Mouse (Mus musculus): ENCODE results near the gene Upb1.
A peak's percentile ranks its signal among the peaks of the same experiment; 100 is the strongest.
"Not testable (repeated sequence)": the region's sequence is repeated elsewhere in the genome, so short reads cannot be mapped to it uniquely, and the experiment has no call there.

Gene Upb1

DNA sequence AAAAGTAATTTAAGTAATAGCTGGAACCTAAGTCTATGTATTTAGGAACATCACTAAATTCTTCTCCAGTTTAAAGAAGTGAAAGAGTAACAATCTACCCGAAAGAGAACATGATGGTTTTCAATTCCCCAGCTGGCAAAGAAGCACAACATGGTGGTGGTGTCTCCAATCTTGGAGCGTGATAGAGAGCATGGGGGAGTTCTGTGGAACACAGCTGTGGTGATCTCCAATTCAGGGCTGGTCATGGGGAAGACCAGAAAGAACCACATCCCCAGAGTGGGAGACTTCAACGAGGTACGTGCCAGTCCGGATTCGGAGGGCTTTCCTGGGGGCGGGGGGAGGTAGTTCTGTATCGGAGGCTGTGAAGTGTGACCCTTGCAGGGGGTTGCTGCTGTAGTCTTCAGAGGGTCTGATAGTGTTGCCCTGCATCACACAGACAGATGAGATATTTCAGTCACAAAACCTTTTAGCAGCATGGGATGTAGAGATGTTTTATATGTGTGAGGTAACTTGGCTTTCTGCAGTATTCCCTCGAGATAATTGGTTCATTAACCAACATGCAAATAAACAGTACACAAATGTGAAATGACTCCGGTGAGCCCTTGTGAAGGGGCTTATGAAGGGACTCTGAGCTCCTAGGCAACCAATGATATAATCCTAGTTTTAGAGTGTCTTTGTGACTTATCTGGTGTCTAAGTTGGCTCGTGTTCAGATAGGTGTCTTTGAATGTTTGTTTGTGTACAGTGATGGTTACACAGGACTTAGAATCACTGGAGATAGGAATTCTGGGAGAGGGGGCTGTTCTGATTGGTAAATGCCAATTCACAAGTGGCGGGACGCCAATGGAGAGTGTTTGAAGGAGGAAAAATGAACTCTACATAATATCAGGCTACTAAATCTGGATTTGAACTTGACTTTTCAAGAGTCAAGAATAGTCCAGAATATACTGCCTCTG, 27.4 kb downstream of the Upb1 start:
- DNase-seq = no peak

- no peak for DNase-seq
These were observed 28.1 kb downstream of the Upb1 start for GRCm38 (mm10) chr10:75429004-75429380.

- peak; percentile 23 to 42 for DNase-seq
These were observed 28.7 kb downstream of the Upb1 start for GRCm38 (mm10) chr10:75429522-75430146.

DNA sequence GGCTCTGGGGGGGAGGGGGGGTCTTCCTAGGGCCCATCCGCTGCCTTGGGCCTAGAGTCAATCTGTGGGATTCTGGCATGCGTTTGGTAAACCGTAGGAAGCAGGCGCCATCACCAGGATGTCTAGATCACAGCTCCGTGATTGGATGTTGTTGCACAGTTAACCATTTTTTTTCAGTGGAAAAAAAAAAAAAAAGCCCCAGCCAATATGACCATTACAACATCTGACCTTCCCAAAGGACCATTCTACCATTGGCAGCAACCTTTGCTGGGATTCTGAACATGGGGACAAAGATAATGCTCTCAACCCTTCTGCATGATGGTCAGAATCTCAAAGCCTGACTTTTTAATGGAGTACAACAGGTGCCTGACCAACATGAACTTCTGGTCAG, 29.2 kb downstream of the Upb1 start:
- DNase-seq = no peak

DNA sequence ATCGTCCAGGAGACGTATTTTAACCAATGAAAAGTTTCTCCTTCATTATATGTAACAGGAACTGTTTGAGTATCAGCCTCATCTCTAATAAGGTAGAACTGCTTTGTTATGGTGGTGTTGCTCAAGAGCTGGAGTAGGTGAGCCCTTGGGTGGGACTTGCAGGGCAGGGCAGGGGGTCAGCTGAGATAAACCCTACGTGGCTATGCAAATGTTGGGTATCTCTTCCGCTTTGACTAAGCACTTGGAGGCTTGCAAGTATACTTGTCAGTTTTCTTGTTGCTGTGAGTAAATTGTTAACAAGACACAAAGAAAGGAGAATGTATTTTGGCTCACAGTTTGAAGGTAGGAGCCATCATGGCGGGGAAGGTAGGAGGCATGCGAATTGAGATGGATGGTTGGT, 29.7 kb downstream of the Upb1 start:
- DNase-seq = no peak

DNA sequence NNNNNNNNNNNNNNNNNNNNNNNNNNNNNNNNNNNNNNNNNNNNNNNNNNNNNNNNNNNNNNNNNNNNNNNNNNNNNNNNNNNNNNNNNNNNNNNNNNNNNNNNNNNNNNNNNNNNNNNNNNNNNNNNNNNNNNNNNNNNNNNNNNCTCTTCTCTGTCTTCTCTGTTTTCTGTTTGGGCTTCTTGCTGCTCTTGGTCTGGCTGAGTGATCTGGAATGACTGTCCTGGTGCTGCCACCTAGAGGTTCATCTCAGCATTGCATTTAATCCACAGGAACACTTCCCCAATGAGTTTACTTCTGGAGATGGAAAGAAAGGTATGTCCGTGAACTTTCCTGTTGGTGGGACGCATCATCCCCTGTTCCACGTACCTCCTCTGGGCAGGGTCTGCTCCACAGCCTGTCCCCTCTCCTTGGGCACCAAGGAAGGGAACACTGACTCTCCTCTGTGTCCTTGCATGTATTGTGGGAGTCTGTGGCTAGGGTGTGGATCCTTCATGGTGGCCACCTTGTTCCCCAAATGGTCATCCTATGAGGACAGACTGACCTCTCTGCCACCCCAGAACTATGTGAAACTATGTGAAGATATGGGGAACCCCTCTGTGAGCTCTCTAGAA, 35.8 kb downstream of the Upb1 start:
- DNase-seq = peak; percentile 94

DNA sequence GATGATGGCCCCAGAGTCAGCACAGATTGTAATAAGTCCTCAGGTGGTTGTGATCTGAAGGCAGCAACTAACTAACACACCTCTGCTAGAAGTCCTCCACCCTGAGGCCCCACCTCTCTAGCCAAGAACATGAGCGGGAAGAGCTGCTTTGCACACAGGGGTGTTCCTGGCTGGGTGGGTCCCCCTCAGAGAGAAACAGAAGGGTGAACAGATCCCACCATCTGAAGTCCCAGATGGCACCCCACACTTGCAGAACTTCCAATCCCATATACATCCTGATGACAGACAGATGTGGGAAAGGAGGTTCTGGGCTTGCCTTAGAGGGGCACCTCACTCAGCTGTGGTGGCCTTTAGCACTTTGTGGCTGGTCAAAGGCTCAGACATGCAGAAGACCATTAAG, 36.4 kb downstream of the Upb1 start:
- DNase-seq = no peak

GRCm38 (mm10) chr10:75438132-75438810, 37.4 kb downstream of the Upb1 start:
- DNase-seq = peak; percentile 42 to 48

GRCm38 (mm10) chr10:75439211-75439811, 38.4 kb downstream of the Upb1 start:
- DNase-seq = peak; percentile 74 to 80

DNA sequence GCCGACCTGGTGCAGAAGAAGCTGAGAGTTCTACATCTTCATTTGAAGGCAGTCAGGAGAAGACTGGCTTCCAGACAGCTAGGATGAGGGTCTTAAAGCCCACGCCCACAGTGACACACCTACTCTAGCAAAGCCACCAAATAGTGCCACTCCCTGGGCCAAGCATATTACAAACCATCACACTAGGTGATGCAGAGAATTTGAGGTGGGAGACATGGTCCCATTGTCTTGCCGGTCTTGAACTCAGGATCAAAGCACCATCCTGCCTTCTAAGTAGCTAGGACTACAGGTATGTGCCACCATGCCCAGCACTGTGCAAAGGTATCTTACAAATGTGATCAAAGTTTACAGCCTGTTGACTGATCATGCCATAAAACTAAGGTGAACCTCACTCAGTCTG, 39.8 kb downstream of the Upb1 start:
- no peak for DNase-seq

DNA sequence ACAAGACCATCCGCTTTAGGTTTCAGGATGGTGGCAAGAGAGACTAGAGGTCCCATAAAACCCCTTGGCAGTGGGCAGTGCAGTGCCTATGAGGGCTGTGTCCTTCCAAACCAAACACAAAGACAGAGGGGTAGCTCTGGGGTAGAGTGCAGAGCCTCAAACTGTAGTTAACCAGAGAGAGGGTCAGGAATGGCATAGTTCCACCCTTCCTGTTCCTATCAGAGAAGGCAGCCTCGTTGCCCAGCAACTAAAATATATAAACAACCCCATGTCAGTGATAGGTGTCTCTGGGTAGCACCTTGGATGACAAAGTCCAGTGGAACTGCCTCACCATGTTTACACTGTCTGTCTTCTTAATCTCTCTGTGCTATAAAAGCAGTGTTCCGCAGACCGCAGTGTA, 40.9 kb downstream of the Upb1 start:
- no peak for DNase-seq

DNA sequence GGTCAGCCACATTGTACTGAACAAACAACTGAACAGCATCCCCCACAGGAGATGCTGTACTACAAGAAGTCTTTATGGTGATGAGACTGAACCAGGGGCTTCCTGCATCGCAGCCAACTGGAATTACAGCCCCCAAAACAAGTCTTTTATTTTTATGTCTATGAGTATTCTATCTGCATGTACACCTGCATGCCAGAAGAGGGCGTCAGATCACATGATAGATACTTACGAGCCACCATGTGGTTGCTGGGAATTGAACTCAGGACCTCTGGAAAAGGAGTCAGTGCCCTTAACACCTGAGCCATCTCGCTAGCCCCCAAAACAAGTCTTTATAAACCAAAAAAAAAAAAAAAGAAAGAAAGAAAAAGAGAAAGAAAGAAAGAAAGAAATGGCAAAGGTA, 42.1 kb downstream of the Upb1 start:
- DNase-seq = no peak

- DNase-seq = peak in 1 of 2 experiments; percentile 61
These were observed 43.4 kb downstream of the Upb1 start for GRCm38 (mm10) chr10:75444111-75444826.

DNA sequence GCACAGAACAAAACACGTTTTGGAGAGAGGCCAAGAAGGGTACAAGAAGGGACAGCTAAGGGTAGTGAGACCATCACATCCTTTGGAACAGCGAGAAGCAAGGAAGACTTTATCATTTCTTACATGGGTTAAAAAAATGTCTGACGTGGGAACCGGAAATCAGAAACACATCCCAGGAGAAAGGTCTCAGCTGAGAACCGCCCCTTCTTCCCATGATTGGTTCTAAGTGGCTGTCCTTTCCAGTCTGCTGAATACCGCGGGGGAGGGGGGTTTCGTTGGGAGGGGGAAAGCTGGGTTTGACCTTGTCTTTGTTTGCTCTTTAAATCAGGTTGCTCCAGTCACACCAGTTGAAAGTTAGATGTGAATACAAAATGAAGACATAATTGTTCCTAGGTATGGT, 44.1 kb downstream of the Upb1 start:
- no peak for DNase-seq

DNA sequence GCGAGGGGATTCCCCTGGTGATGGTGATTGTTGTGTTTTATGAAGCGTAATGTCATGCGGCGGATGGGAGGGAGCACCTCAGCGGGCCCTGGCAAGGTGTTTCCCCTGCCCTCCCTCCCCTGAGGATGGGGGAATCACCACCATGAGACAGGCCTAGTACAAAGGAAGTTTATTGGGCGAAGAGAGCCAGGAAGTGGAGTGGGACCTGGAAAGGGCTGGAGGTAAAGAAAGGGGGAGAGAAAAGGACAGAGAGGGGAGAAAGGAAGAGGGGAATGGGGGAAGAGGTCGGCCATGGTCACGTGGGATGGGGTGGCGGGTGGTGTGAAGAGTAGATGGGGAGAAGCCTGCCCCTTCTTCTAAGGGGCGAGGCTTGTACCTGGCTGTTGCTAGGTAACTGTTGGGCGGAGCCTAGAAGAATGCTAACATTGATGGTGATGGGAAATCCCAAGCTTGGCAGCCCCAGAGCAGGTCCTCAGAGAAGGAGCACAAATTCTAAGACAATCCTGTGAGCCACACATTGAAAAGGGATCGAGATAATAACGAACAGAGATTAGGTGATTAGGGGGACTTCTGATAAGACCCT, 45.7 kb downstream of the Upb1 start:
- DNase-seq = no peak

DNA sequence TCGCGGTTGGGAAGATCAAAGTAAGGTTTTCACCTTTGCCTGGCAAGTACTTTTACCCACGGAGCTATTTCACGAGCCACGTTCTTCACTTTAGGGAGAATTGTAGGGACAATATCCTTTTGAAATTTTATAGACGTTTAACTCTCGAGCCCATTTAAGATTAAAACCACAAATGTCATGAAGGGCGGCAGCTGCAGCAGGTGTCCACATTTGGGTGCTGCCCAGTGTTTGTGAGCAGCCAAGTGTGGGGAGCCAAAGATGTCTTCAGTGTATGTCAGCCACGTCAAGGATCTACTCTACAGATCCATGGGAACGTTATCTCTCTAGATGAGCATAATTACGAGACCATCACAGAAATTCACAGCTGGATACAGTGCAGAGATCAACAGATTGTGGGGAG, 46.6 kb downstream of the Upb1 start:
- no peak for DNase-seq

DNA sequence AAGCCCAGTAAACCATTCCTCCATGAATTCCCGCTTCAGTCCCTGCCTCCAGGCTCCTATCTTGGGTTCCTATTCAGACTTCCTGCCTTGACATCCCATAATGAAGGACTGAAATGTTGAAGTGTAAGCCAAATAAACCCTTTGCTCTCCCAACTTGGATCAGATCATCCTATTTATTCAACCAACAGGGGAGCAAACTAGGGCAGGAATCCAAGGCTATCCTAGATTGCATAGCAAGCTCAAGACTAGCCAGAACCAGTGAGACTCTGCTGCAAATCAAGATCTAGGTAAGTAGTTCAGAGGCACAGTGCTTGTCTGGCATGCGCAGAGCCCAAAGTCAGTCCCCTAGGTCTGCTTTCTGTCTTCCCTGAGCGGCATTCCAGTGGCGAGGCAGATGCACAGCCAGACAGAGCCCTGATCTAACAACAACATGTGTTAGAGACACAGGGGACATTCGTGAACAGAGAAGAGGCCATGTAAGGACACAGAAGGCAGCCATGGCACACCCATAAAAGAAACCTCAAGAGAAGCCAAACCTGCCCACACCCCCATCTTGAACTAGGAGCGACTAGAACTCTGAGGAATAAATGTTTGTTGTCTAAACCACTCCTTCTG, 48.0 kb downstream of the Upb1 start:
- no peak for DNase-seq

DNA sequence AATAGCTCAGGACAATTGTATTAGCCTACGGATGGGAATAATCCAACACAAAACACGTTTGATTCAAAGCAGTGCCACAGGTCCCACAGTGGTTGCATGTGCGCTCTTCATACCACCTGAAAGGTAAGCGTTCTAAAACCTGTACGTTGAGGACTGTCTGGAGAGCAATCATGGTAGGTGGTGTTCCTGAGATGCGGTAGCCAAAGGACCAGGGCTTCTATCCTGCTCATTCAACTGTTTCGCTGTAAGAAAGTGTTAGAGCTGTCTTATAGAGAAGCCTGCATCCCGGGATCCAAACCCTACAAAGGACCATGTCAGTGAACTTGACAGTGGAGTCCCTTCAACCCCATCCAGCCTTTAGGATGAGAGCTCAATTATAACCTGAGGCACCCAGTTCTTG, 49.4 kb downstream of the Upb1 start:
- no peak for DNase-seq

GRCm38 (mm10) chr10:75451036-75451786, 50.3 kb downstream of the Upb1 start:
- peak; percentile 75 to 79 for DNase-seq

DNA sequence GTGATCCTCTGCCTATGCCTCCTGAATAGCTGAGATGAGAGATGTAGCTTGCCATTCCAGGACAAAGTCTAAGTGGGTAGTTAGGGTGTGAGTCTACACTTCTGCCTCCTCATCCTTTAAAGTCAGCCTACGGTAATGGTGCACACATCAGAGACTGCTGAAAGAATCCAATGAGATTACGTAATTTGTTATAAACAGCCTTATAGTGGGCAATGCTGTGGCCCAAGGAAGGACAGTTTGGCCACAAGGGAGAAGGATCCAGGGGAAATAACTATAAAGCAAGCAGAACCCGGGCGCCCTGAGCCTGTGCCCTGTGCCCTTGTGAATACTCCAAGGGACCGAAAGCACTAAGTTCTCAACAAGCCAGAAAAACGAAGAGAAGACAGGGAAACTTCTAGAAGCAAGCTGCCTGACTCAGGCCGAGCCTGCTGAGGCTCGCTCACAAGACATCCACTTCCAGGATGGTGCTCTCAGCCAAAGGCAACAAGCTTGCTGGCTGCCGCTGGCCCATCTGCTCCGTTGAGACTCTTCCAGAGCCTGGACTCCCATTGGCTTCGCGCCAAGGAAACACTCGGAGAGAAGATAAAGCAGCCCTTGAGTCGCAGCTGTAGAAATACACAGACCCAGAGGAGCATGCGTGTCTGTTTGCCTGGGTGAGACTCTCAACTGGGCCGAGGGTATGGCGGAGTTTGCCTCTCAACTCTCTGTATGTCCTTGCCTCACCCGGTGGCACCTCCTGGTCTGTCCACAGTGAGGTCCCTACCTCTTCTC, 55.3 kb downstream of the Upb1 start:
- not testable (repeated sequence) for DNase-seq

Data from cerebellum, postnatal 14 days (tissue).